Mouse (Mus musculus): Measurements from ENCODE around the gene F11r.

DNA sequence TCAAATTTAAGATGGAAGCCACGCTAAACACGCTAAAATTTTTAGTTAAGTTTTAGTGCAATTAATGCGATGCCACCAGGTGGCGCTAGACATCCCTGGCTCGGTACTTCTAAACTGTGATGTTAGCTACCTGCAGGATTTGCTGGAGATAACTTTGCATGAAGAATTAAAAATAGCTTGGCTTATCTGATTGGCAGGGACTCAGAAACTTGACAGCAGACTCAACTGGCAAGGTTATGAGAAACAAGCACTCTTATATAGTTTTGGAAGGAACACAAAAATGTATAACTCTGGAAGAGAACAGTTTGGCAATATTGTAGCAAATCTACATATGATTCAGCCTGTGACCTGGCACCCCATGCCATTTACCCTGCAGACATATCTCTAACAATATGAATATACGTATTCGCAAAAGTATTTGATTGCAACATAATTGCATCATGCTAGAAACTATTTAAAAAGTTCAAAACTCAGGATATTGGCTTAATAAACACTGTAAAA is 33.1 kb downstream of the F11r start:
- peak; percentile 90 for TF ChIP-seq CTCF (conservative IDR thresholded peaks at IDR 0.05; ENCODE audit: low read length)
- TF ChIP-seq POU5F1 (IDR thresholded peaks at IDR 0.05; ENCODE audit: borderline replicate concordance, low read length), result no peak
